Mouse (Mus musculus): ENCODE measurements at regions not wholly inside any gene's neighbourhood (a gene's known extent, or its start where the extent isn't known, plus 50 kb on each side); places are given as distances from the start of the nearest gene placed in this dataset.

GRCm38 (mm10) chr9:61696831-61697230, 217.5 kb downstream of the Rplp1 start:
- TF ChIP-seq CTCF (IDR thresholded peaks at IDR 0.05; ENCODE audit: low read depth) (no peak), EP300 (optimal IDR thresholded peaks at IDR 0.05) (no peak)

Measured in stomach, postnatal 0 days (tissue).